Mouse (Mus musculus): Measurements from ENCODE around the gene Gm9774. TPM values are rescaled to one million over a fixed set of nuclear protein-coding genes. Genes with fewer than 3 reads are reported as not detected.

The Gm9774 gene
- polyA plus RNA-seq (2015; fragmentation: Nextera tagmentation; extraction: Ambion mirVana): 7.5 and 8.0 TPM in 2 replicates

DNA sequence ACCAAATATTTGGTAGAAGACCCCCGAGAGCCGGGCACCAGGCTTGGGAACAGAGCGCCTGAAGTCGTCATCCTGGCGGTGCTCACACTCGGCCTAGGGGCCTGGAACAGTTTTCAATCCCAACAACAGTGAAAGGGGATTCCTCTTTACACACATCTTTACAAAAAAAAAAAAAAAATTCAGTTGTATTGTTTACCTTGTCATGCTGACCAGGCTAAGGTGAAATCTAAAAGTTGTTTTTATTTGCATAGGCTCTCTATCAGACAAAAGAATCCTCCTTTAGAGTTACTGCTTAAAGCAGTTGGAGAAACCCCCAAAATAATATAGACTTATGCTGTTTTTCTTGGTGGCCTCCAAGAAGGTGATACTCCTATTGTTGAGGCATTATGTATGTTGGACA, at the start of gene Gm9774:
Gm9774 (minus strand) TSS at position 101 of the 400 bp plus-strand sequence.
- Histone ChIP-seq H3K4me2 (no peak within 1 kb of the TSS), H3K9me3 (no peaks in the 10 kb centered on the region), H3K4me3 (no peak within 1 kb of the TSS), H3K36me3 (no peaks in the 10 kb centered on the region), H3K4me1 (no peaks in the 10 kb centered on the region), H3K27ac (no peak within 1 kb of the TSS), H3K27me3 (no peaks in the 10 kb centered on the region), H3K9ac (no peak within 1 kb of the TSS)
- WGBS: 93% methylated on average over 6 of the region's 6 CpGs
- ATAC-seq (ENCODE audit: borderline replicate concordance, extremely low read depth, low FRiP score, low TSS enrichment): no peak

DNA sequence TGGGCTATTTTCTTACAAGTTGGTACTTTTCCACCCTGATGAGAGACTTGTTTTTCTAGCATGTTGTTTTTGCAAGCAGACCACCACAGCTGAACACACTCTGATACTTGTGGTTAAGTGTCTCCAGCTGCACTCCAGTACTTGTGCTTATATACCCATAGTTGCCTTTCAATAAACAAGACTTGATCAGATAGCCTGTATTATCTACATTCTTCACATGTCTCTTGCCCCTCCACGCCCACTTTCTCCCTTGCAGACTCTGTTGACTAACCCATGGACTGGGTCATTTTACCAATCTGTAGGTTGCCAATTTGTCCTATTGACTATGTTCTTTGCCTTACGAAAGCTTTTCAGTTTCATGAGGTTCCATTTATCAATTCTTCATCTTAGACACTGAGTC, 40.9 kb upstream of the Gm9774 start:
- ATAC-seq (ENCODE audit: borderline replicate concordance, extremely low read depth, low FRiP score, low TSS enrichment): no peak
- Histone ChIP-seq H3K36me3 (no peaks in the 10 kb centered on the region), H3K9me3 (no peaks in the 10 kb centered on the region), H3K4me1 (no peaks in the 10 kb centered on the region), H3K27me3 (no peaks in the 10 kb centered on the region), H3K4me3 (no peak overlapping the region), H3K9ac (no peak overlapping the region), H3K4me2 (no peak overlapping the region), H3K27ac (no peak overlapping the region)
- WGBS: 61% methylated on average over 2 of the region's 2 CpGs

DNA sequence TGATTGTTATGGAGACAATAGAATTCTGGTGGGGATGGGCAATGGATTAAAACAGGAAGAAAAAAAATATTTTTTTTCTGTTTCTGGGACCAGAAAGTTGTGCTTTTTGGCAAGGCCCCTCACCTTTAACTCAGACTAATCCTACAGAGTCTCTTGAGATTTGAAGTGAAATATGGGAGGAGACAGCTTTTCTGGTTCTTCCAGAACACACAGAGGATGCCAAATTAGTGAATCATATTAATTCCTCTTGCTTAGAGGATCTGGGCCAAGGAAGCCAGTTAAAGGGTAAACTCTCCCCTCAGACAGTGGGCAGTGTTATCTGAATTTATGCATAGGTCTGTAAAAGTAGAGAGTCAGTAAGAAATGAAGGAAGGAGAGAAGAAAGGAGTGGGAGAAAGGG, 38.2 kb upstream of the Gm9774 start:
- H3K36me3 ChIP-seq: no peaks in the 10 kb centered on the region
- no peak overlapping the region for H3K4me3 ChIP-seq
- H3K27me3 ChIP-seq: no peaks in the 10 kb centered on the region
- no peak for ATAC-seq (ENCODE audit: borderline replicate concordance, extremely low read depth, low FRiP score, low TSS enrichment)
- no peaks in the 10 kb centered on the region for H3K9me3 ChIP-seq
- H3K4me1 ChIP-seq: no peaks in the 10 kb centered on the region
- H3K4me2 ChIP-seq: no peak overlapping the region
- no peak overlapping the region for H3K9ac ChIP-seq
- no peak overlapping the region for H3K27ac ChIP-seq

DNA sequence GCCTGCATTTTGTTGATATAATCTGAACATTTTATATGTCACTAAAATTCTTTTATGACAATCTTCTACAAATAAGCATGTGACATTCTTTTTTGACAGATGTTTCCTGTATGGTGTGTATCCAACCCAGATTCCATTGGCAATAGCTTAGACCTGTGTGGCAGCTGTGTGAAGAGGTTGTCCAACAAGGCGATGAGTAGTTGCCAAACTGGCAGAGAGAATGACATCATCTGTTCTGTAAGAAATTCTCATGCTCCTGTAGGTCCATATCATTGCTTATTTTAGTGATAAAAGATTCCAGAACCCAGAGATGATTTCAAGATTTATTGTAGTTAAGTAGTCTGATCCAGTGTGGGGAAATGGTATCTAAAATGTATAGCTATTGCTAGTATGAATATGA, 37.4 kb upstream of the Gm9774 start:
- Histone ChIP-seq H3K36me3 (no peaks in the 10 kb centered on the region), H3K4me1 (no peaks in the 10 kb centered on the region), H3K4me2 (no peak overlapping the region), H3K9me3 (no peaks in the 10 kb centered on the region), H3K4me3 (no peak overlapping the region), H3K27ac (no peak overlapping the region), H3K9ac (no peak overlapping the region), H3K27me3 (no peaks in the 10 kb centered on the region)
- no peak for ATAC-seq (ENCODE audit: borderline replicate concordance, extremely low read depth, low FRiP score, low TSS enrichment)
- 50% methylated on average over 1 of the region's 1 CpGs for WGBS

DNA sequence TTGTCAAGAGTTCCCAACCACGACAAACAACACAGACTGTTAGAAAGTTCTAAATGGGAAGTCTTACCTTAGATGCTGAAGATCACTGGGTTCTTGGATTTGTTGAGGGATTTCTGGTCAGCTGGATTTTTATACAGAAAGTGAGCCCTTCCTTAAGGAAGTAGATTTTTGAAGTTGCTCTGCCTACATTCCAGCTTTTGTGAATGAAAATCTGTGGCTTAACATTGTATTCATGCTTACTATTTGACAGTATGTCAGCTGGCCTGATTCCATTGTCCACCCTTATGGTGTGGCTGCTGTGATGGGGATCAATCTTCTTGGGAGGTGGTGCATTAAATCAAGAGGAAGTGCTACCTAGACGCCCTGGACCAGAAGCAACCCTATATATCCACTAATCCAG, 29.4 kb upstream of the Gm9774 start, which contains the start of gene Sprr3:
Sprr3 (minus strand) TSS at position 101 of the 400 bp plus-strand sequence.
- ATAC-seq (ENCODE audit: borderline replicate concordance, extremely low read depth, low FRiP score, low TSS enrichment): no peak

DNA sequence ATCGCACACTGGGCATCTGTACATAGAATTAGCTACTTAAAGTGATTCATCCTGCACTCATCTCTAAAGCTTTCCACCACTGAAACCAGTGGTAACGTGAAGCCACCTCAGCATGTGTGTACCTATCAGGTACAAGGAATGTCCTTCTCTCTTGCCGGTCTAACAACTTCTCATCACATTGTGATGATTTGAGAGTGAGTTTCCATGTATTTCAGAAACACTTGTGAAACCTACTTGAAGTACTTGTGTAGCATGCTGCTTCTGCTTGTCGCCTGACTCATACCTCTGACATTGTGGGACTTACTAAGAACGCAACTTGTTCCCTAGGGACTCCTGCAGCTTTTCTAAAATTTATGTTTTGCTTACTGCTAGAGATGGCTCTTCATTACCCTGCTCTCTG, 25.9 kb upstream of the Gm9774 start:
- no peak for ATAC-seq (ENCODE audit: borderline replicate concordance, extremely low read depth, low FRiP score, low TSS enrichment)
- Histone ChIP-seq H3K9me3 (no peaks in the 10 kb centered on the region), H3K27ac (no peak overlapping the region), H3K36me3 (no peaks in the 10 kb centered on the region), H3K9ac (no peak overlapping the region), H3K4me2 (no peak overlapping the region), H3K27me3 (no peaks in the 10 kb centered on the region), H3K4me1 (no peaks in the 10 kb centered on the region), H3K4me3 (no peak overlapping the region)
- WGBS: 56% methylated on average over 5 of the region's 5 CpGs

More for the DNA sequence above, 29.4 kb upstream of the Gm9774 start, which contains the start of gene Sprr3:
- Histone ChIP-seq H3K27me3 (no peaks in the 10 kb centered on the region), H3K36me3 (no peaks in the 10 kb centered on the region), H3K4me3 (no peak within 1 kb of the TSS), H3K27ac (no peak within 1 kb of the TSS), H3K9ac (no peak within 1 kb of the TSS), H3K9me3 (no peaks in the 10 kb centered on the region), H3K4me2 (no peak within 1 kb of the TSS), H3K4me1 (no peaks in the 10 kb centered on the region)
- 52% methylated on average over 2 of the region's 2 CpGs for whole genome bisulfite sequencing

DNA sequence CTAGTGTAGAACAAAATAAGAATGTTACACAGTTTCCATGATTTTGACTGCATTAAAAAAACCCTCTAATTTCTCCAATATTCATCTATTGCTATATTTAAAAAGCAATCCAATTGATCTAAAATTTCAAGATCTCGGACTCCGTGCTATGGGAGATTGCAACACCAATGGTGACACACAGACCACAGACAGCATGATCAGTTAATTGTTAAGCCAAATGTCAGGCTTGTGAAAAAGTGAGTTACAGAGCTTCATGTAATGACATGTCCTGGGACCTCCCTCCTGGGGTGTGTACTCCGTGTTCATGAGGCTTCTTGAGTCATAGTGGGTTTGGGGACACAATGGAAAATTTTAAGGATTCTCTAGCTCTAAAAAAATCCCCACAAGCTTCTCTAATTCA, 11.0 kb upstream of the Gm9774 start:
- Histone ChIP-seq H3K4me1 (no peaks in the 10 kb centered on the region), H3K9me3 (no peaks in the 10 kb centered on the region), H3K4me3 (no peak overlapping the region), H3K4me2 (no peak overlapping the region), H3K27me3 (no peaks in the 10 kb centered on the region), H3K9ac (no peak overlapping the region), H3K36me3 (no peaks in the 10 kb centered on the region), H3K27ac (no peak overlapping the region)
- WGBS: 85% methylated on average over 3 of the region's 3 CpGs
- ATAC-seq (ENCODE audit: borderline replicate concordance, extremely low read depth, low FRiP score, low TSS enrichment): no peak

DNA sequence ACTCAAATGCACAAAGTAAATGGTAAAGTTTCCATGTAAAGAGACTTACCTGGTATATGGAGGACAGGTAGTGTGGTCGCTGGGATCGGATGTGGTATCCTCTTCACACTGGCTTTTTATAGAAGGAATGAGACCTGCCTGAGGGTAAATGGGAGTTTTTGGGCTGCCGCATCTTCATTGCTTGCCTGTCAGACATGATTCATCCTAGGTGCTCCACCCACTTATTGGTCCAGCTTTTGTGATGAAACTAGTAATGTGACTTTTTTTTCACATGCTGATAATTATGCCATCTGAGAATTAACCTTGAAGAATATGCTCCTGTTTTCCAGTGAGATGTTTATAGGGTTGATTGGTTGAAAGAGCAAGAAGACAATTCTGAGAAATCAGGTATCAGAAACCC, 9.5 kb upstream of the Gm9774 start, which contains the start of gene Sprr1b:
Sprr1b (minus strand) TSS at position 101 of the 400 bp plus-strand sequence.
- 89% methylated on average over 3 of the region's 3 CpGs for WGBS
- Histone ChIP-seq H3K9ac (no peak within 1 kb of the TSS), H3K27me3 (no peaks in the 10 kb centered on the region), H3K4me2 (no peak within 1 kb of the TSS), H3K4me3 (no peak within 1 kb of the TSS), H3K27ac (no peak within 1 kb of the TSS), H3K9me3 (no peaks in the 10 kb centered on the region), H3K4me1 (no peaks in the 10 kb centered on the region), H3K36me3 (no peaks in the 10 kb centered on the region)
- ATAC-seq (ENCODE audit: borderline replicate concordance, extremely low read depth, low FRiP score, low TSS enrichment): no peak

DNA sequence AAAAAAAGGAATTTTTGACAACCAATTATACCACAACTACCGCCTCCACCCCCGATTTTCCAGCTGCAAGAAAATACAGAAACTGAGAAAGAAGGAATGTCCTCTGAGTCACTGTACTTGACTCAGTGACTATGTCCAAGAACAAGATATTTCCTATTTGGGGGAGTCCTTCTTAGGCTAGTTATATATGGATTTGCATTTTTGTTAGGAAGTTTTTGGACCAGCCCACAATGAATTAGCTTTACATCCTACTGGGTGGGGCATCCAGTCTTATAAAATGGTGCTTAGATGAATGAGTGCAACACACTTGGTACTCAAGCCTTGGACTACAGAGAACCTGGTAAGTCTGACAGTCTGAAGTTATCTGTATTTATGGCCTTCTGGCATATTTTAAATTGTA, 3.1 kb upstream of the Gm9774 start, which contains the start of gene Sprr2k:
Sprr2k (plus strand) TSS at position 301 of the 400 bp plus-strand sequence.
- Histone ChIP-seq H3K36me3 (no peaks in the 10 kb centered on the region), H3K4me1 (no peaks in the 10 kb centered on the region)

DNA sequence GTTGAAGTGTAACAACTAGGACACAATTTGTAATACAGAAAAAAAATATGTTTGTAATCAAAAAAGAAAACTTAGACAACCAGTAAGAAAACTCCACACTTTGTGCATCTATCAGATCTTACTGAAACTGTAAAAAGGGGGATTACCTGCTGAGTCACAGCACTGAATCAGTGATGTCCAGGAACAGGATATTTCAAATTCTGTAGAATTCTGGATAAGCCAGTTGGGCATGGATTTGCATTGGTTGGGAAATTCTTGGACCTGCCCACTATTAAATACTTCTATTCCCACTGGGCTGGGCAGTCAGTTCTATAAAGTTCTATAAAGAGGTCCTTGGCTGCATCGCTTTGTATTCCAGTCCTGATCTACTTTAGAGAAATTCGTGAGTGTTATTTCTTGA, 11.4 kb downstream of the Gm9774 start, which contains the start of gene Sprr2j-ps:
Sprr2j-ps (plus strand) TSS at position 301 of the 400 bp plus-strand sequence.
- Histone ChIP-seq H3K4me2 (no peak within 1 kb of the TSS), H3K27me3 (no peaks in the 10 kb centered on the region), H3K4me3 (no peak within 1 kb of the TSS), H3K9ac (no peak within 1 kb of the TSS), H3K9me3 (no peaks in the 10 kb centered on the region), H3K27ac (no peak within 1 kb of the TSS), H3K4me1 (no peaks in the 10 kb centered on the region), H3K36me3 (no peaks in the 10 kb centered on the region)
- no peak for ATAC-seq (ENCODE audit: borderline replicate concordance, extremely low read depth, low FRiP score, low TSS enrichment)
- 84% methylated on average over 2 of the region's 2 CpGs for WGBS

More for the DNA sequence above, 3.1 kb upstream of the Gm9774 start, which contains the start of gene Sprr2k:
- Histone ChIP-seq H3K9ac (no peak within 1 kb of the TSS), H3K4me3 (no peak within 1 kb of the TSS), H3K9me3 (no peaks in the 10 kb centered on the region), H3K27me3 (no peaks in the 10 kb centered on the region), H3K4me2 (no peak within 1 kb of the TSS), H3K27ac (no peak within 1 kb of the TSS)
- WGBS: 83% methylated on average over 2 of the region's 2 CpGs
- ATAC-seq (ENCODE audit: borderline replicate concordance, extremely low read depth, low FRiP score, low TSS enrichment): no peak

DNA sequence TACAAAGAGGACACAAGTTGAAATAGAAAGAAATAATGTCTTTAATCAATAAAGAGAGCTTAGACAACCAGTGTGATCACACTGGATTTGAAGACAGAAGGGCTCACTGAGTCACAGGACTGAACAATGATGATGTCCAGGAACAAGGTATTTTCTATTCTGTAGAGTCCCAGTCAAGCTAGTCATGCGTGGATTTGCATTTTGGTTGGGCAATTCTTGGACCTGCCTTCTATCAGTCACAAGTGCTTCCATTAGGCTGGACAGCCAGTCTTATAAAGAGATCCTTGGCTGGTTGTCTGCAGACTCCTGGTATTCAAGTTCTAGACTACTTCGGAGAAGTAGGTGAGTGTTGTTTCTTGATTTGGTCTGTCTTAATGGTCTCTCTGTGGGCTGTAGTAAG, 21.5 kb downstream of the Gm9774 start, which contains the start of gene Sprr2i:
Sprr2i (plus strand) TSS at position 301 of the 400 bp plus-strand sequence.
- WGBS: 87% methylated on average over 2 of the region's 2 CpGs
- no peaks in the 10 kb centered on the region for H3K9me3 ChIP-seq
- ATAC-seq (ENCODE audit: borderline replicate concordance, extremely low read depth, low FRiP score, low TSS enrichment): no peak
- H3K4me2 ChIP-seq: no peak within 1 kb of the TSS
- no peak within 1 kb of the TSS for H3K27ac ChIP-seq
- H3K4me3 ChIP-seq: no peak within 1 kb of the TSS
- H3K36me3 ChIP-seq: no peaks in the 10 kb centered on the region
- no peak within 1 kb of the TSS for H3K9ac ChIP-seq
- no peaks in the 10 kb centered on the region for H3K4me1 ChIP-seq
- no peaks in the 10 kb centered on the region for H3K27me3 ChIP-seq

DNA sequence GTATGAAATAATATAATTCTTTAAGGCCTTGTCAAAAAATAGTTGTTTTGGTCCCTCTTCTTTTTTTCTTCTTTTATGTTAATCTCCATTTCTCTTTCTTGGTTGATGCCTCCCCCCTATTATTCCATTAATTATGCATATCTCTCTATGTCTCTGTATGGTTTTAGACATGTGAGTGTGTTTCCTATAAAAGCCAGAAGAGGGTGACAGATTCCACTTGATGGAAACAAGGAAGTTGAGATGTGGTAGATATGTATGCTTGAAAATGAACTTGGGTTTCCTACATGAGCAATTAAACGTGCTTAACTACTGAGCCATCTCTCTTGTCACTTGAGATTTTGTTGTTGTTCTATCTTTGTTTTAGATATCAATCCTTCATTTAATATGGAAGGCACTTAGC, 34.9 kb downstream of the Gm9774 start:
- Histone ChIP-seq H3K27ac (no peak overlapping the region), H3K4me1 (no peaks in the 10 kb centered on the region), H3K36me3 (no peaks in the 10 kb centered on the region), H3K9ac (no peak overlapping the region), H3K27me3 (no peaks in the 10 kb centered on the region), H3K4me3 (no peak overlapping the region), H3K4me2 (no peak overlapping the region), H3K9me3 (no peaks in the 10 kb centered on the region)
- WGBS: 45% methylated on average over 1 of the region's 1 CpGs
- ATAC-seq (ENCODE audit: borderline replicate concordance, extremely low read depth, low FRiP score, low TSS enrichment): no peak

DNA sequence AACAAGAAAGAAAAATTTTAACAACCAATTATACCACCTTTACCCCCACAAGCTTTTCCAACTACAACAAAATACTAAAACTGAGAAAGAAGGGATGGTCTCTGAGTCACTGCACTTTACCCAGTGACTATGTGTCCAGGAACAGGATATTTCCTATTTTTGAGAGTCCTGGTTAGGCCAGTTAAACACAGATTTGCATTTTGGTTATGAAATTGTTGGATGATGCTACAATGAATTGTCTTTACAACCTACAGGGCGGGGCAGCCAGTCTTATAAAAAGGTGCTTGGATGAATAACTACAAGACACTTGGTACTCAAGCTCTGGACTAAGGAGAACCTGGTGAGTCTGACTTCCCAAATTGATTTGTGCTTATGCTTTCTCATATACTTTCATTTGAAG, 43.8 kb downstream of the Gm9774 start, which contains the start of gene Sprr2h:
Sprr2h (plus strand) TSS at position 301 of the 400 bp plus-strand sequence.
- Histone ChIP-seq H3K4me2 (no peak within 1 kb of the TSS), H3K9ac (no peak within 1 kb of the TSS), H3K9me3 (no peaks in the 10 kb centered on the region), H3K36me3 (no peaks in the 10 kb centered on the region), H3K4me1 (no peaks in the 10 kb centered on the region), H3K4me3 (no peak within 1 kb of the TSS), H3K27ac (no peak within 1 kb of the TSS), H3K27me3 (no peaks in the 10 kb centered on the region)
- WGBS: 77% methylated on average over 1 of the region's 1 CpGs
- no peak for ATAC-seq (ENCODE audit: borderline replicate concordance, extremely low read depth, low FRiP score, low TSS enrichment)

Measured in lung, embryonic 15.5 days (tissue).